Mouse (Mus musculus) lung, adult 2 months (tissue): ENCODE data around the gene Fam173b.

ENCODE experiments used
- CTCF ChIP-seq: fragments of 200-500 bp; IDR thresholded peaks from 2 replicates; pipeline ENCODE4 v1.5.1; 2011; ENCODE audit warnings: mild to moderate bottlenecking, low read length, control low read depth; ENCODE audit not compliant: insufficient read depth
- POLR2A ChIP-seq: fragments of 200-500 bp; IDR thresholded peaks from 2 replicates; pipeline ENCODE4 v1.6.1; 2011; ENCODE audit warnings: low read depth, mild to moderate bottlenecking, control low read depth, low read length, borderline replicate concordance; ENCODE audit errors: extremely low read depth

- no peak for TF ChIP-seq POLR2A
- TF ChIP-seq CTCF: no peak
These were observed 45.6 kb downstream of the Fam173b start for GRCm38 (mm10) chr15:31647225-31647624.
